In genomic region chrX:94724192-94724971, GRCm38 (mm10) we compare ENCODE assay signal across 7 mouse cellular contexts. TPM values are rescaled to one million over a fixed set of nuclear protein-coding genes. Genes with fewer than 3 reads are reported as not detected.
A peak's percentile ranks its signal among the peaks of the same experiment; 100 is the strongest.
DNase-seq lines count a peak whose midpoint lies in the region; ATAC-seq and TF ChIP-seq lines count a peak whose summit lies in the region.
"Not testable (repeated sequence)": the region's sequence is repeated elsewhere in the genome, so short reads cannot be mapped to it uniquely, and the experiment has no call there.

Gene Zxdb (plus strand): TSS chrX:94724569.

- H3K36me3 ChIP-seq in forebrain, postnatal 0 days (ENCODE audit: insufficient read depth); hindbrain, embryonic 12.5 days; kidney, postnatal 0 days (ENCODE audit: insufficient read depth, low read length); lung, embryonic 15.5 days: not testable (repeated sequence)

- not testable (repeated sequence) for H3K4me2 ChIP-seq in forebrain, postnatal 0 days (ENCODE audit: low read depth); hindbrain, embryonic 12.5 days (replicated peaks); kidney, postnatal 0 days (ENCODE audit: low read length); lung, embryonic 15.5 days

- H3K9ac ChIP-seq in forebrain, postnatal 0 days; hindbrain, embryonic 12.5 days; kidney, postnatal 0 days (ENCODE audit: low read depth, low read length); lung, embryonic 15.5 days: not testable (repeated sequence)

- not testable (repeated sequence) for H3K27me3 ChIP-seq in forebrain, postnatal 0 days (ENCODE audit: insufficient read depth, low read length); hindbrain, embryonic 12.5 days; kidney, postnatal 0 days (ENCODE audit: insufficient read depth, low read length); lung, embryonic 15.5 days

- peak within 1 kb of the TSS; percentile 25; the same call in 1 of the 2 replicates for H3K4me3 ChIP-seq in forebrain, postnatal 0 days (ENCODE audit: low read depth, low read length)
- peak within 1 kb of the TSS; percentile 27 for H3K4me3 ChIP-seq in hindbrain, embryonic 12.5 days
- not testable (repeated sequence) for H3K4me3 ChIP-seq in kidney, postnatal 0 days (replicated peaks; ENCODE audit: low read depth, low read length)
- H3K4me3 ChIP-seq in lung, embryonic 15.5 days: 0 out of 2 replicates have a peak within 1 kb of the TSS, but pooled peaks have one; percentile 23

- not testable (repeated sequence) for H3K4me1 ChIP-seq in forebrain, postnatal 0 days (ENCODE audit: insufficient read depth); hindbrain, embryonic 12.5 days; kidney, postnatal 0 days (replicated peaks; ENCODE audit: insufficient read depth, low read length); lung, embryonic 15.5 days

- not testable (repeated sequence) for TF ChIP-seq CTCF in forebrain, postnatal 0 days (IDR thresholded peaks at IDR 0.05; ENCODE audit: low read depth); kidney, postnatal 0 days (IDR thresholded peaks at IDR 0.05; ENCODE audit: low read depth)

- not testable (repeated sequence) for H3K9me3 ChIP-seq in forebrain, postnatal 0 days (ENCODE audit: low read length); hindbrain, embryonic 12.5 days (replicated peaks); kidney, postnatal 0 days (replicated peaks; ENCODE audit: low read length); lung, embryonic 15.5 days

- intact Hi-C loops in left cerebral cortex, postnatal 4 days (cut with DNase I): not testable (repeated sequence)

- ATAC-seq in common myeloid progenitor, adult 5-6 weeks (replicated peaks; ENCODE audit: low read depth, poor library complexity, severe bottlenecking): peak; percentile 69
- peak; percentile 86 for ATAC-seq in forebrain, postnatal 0 days
- peak; percentile 80 for ATAC-seq in hindbrain, embryonic 12.5 days (ENCODE audit: low FRiP score)
- peak; percentile 50 for ATAC-seq in kidney, postnatal 0 days (replicated peaks; ENCODE audit: low FRiP score, low read depth)
- ATAC-seq in lung, embryonic 15.5 days (ENCODE audit: borderline replicate concordance, extremely low read depth, low FRiP score, low TSS enrichment): peak; percentile 72
- ATAC-seq in monocyte, adult 5-6 weeks (replicated peaks; ENCODE audit: insufficient number of reproducible peaks, low FRiP score, low TSS enrichment, poor library complexity, severe bottlenecking): peak; percentile 37

- DNase-seq in forebrain, postnatal 0 days; kidney, postnatal 0 days (ENCODE audit: low spot score); left cerebral cortex, postnatal 4 days: not testable (repeated sequence)

- not testable (repeated sequence) for H3K27ac ChIP-seq in forebrain, postnatal 0 days (ENCODE audit: low read depth, low read length); hindbrain, embryonic 12.5 days; kidney, postnatal 0 days; lung, embryonic 15.5 days

- WGBS in forebrain, postnatal 0 days: no CpG with 5 or more reads among the region's 60 CpGs
- WGBS in hindbrain, embryonic 12.5 days: no CpG with 5 or more reads among the region's 60 CpGs
- no CpG with 5 or more reads among the region's 60 CpGs for WGBS in kidney, postnatal 0 days
- no CpG with 5 or more reads among the region's 60 CpGs for WGBS in lung, embryonic 15.5 days

RNA-seq across cellular contexts. Expression of gene Zxdb, which starts in this region (rescaled TPM):
- total RNA-seq in common myeloid progenitor, adult 5-6 weeks (2017): 6.9 and 10.1 TPM in 2 replicates
- 18.2 and 25.9 TPM in 2 replicates for total RNA-seq in forebrain, postnatal 0 days (2014; rRNA removed)
- polyA plus RNA-seq in forebrain, postnatal 0 days (2015; fragmentation: Nextera tagmentation; extraction: Ambion mirVana): 1.4 TPM in 2 replicates
- polyA plus RNA-seq in hindbrain, embryonic 12.5 days (2016; fragmentation: Nextera tagmentation; extraction: Ambion mirVana): 1.7 and 2.0 TPM in 2 replicates
- polyA plus RNA-seq in kidney, postnatal 0 days (2015; fragmentation: Nextera tagmentation; extraction: Ambion mirVana): 1.8 and 2.1 TPM in 2 replicates
- total RNA-seq in left cerebral cortex, postnatal 4 days (2021): 10 to 100 TPM; 12.2 to 12.9 TPM
- 1.4 and 1.8 TPM in 2 replicates for polyA plus RNA-seq in lung, embryonic 15.5 days (2015; fragmentation: Nextera tagmentation; extraction: Ambion mirVana)
- 13.6 to 18.1 TPM (median 15.6 TPM) in 3 replicates for total RNA-seq in monocyte, adult 5-6 weeks (2017)
